Mouse (Mus musculus): ENCODE measurements at regions not wholly inside any gene's neighbourhood (a gene's known extent, or its start where the extent isn't known, plus 50 kb on each side); places are given as distances from the start of the nearest gene placed in this dataset.

DNA sequence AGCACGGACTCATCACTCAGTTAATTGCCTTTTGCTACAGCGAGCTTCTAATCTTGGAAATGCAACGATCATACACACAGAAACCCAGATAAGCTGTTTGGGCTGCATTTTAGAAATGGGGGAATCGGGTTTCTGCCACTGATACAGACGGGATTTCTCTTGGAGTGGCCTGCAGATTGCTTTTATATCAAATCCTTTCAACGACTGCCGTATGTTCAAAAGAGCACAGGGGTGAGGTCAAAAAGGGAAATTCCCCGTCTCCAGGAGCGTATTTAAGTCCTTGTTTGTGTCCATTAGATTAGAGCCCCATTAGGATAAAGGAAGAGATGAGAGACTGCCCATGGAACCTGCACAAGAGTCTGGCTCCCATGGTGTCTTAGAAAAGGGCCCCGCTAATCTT is 522.6 kb downstream of the Rnf144b start:
- H3K27ac ChIP-seq: peak overlapping the region; percentile 11; the same call in 1 of the 2 replicates
- peaks cover 37% of the 10 kb centered on the region for H3K27me3 ChIP-seq (ENCODE audit: poor library complexity, severe bottlenecking)
- no peaks in the 10 kb centered on the region for H3K9me3 ChIP-seq
- no peaks in the 10 kb centered on the region for H3K36me3 ChIP-seq (replicated peaks)
- no peak for DNase-seq (ENCODE audit: extremely low spot score, low spot score)
- peak overlapping the region; percentile 15; the same call in 1 of the 2 replicates for H3K4me3 ChIP-seq
- H3K4me1 ChIP-seq: peaks cover 11% of the 10 kb centered on the region
- WGBS: 30% methylated on average over 10 of the region's 10 CpGs

DNA sequence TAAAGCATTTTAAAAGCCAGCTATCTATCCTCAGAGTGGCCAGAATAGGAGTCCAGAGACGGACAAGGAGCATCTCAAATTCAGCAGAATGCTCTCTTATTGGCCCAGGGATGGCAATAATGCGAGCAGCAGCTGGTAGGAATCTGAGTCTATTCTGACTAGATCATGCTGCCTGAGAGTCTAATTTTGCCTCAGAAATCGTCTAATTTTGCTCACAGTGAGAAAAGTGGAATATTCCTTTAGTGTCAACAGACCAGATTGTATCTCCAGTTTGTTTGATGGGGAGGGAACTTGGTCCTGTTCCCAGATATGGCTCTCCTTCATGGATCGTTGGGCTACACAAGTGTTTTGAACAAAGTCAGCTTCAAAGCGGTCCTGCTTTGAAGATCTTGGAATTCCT is 525.2 kb downstream of the Rnf144b start:
- no peaks in the 10 kb centered on the region for H3K9me3 ChIP-seq
- no peak overlapping the region for H3K4me3 ChIP-seq
- H3K4me1 ChIP-seq: peaks cover 11% of the 10 kb centered on the region
- WGBS: 85% methylated on average over 5 of the region's 5 CpGs
- DNase-seq (ENCODE audit: extremely low spot score, low spot score): no peak
- peaks cover 42% of the 10 kb centered on the region for H3K27me3 ChIP-seq (ENCODE audit: poor library complexity, severe bottlenecking)
- no peak overlapping the region for H3K27ac ChIP-seq
- no peaks in the 10 kb centered on the region for H3K36me3 ChIP-seq (replicated peaks)

- Histone ChIP-seq H3K9me3 (no peaks in the 10 kb centered on the region), H3K4me3 (no peak overlapping the region), H3K36me3 (replicated peaks) (no peaks in the 10 kb centered on the region), H3K4me1 (peaks cover 5% of the 10 kb centered on the region), H3K27me3 (ENCODE audit: poor library complexity, severe bottlenecking) (peaks cover 42% of the 10 kb centered on the region), H3K27ac (no peak overlapping the region)
- DNase-seq (ENCODE audit: extremely low spot score, low spot score): no peak
- WGBS: 89% methylated on average over 13 of the region's 13 CpGs
Measured at GRCm38 (mm10) chr13:47650093-47650492, 527.6 kb downstream of the Rnf144b start.

- WGBS: 83% methylated on average over 3 of the region's 3 CpGs
Measured at GRCm38 (mm10) chr13:47666470-47666869, 544.0 kb downstream of the Rnf144b start.

DNA sequence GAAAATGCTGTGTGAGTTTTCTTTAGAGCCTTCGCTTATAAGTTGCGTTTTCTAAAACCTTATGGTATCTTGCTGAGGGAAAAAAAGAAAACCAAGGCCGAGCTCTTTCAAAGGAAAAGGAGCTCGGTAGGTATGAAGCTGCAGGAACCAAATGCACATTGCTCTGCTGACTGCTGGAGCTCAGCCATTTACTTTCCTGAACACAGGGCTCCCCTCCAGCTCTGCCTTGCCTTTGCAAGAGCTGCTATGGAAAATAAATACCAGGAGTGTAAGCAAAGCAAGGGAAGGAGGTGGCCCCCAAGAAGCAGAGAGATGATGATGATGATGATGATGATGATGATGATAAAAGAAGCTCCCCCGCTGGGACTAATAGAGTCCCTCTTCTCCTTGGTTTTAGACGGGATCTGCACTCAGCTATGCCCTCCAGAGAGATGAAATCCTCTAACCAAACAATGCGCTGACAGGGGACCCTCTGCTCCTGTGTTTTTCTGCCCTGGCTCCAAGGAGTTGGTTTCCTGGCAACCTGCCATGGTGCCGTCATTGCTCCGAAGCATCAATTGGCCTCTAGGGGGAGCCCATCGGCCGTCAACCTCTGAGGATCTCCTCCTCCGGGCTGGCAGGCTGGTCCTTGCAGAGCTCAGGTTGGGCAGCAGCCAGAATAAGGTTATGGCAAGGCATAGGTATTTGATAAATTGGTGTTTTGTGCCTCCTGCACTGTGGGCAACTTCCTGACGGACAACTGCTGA is 544.7 kb downstream of the Rnf144b start:
- Histone ChIP-seq H3K4me3 (no peak overlapping the region), H3K36me3 (replicated peaks) (no peaks in the 10 kb centered on the region), H3K4me1 (peaks cover 33% of the 10 kb centered on the region), H3K27me3 (ENCODE audit: poor library complexity, severe bottlenecking) (no peaks in the 10 kb centered on the region), H3K27ac (peak overlapping the region; percentile 79), H3K9me3 (no peaks in the 10 kb centered on the region)
- WGBS: 29% methylated on average over 13 of the region's 13 CpGs
- peak; percentile 89 for DNase-seq (ENCODE audit: extremely low spot score, low spot score)

More at GRCm38 (mm10) chr13:47666470-47666869, 544.0 kb downstream of the Rnf144b start:
- Histone ChIP-seq H3K27ac (peak overlapping the region; percentile 79), H3K27me3 (ENCODE audit: poor library complexity, severe bottlenecking) (no peaks in the 10 kb centered on the region), H3K9me3 (no peaks in the 10 kb centered on the region), H3K4me1 (peaks cover 33% of the 10 kb centered on the region), H3K36me3 (replicated peaks) (no peaks in the 10 kb centered on the region), H3K4me3 (no peak overlapping the region)
- no peak for DNase-seq (ENCODE audit: extremely low spot score, low spot score)

DNA sequence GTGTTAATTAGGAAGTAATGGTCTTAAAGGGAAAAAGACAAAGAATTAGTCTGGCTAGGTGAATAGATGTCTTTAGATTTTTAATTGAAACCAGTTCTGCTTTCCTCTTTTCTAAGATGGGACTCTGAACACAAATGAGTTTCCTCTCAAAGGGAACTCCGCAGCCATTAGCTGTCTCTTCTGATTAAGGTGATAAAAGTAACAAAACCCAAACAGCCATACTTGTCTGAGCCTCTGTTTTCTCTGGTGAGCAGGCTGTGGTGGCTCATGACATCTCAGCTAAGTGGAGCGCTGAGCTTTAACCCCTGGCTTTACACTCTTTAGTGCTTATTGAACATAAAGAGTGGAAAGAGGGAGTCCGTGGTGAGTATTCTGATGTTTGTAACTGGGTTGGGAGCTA is 565.7 kb downstream of the Rnf144b start:
- no peak for DNase-seq (ENCODE audit: extremely low spot score, low spot score)
- H3K36me3 ChIP-seq (replicated peaks): no peaks in the 10 kb centered on the region
- 63% methylated on average over 3 of the region's 3 CpGs for WGBS

GRCm38 (mm10) chr13:47693815-47694214 is 567.2 kb upstream of the Id4 start:
- no peaks in the 10 kb centered on the region for H3K36me3 ChIP-seq (replicated peaks)
- H3K9me3 ChIP-seq: no peaks in the 10 kb centered on the region
- DNase-seq (ENCODE audit: extremely low spot score, low spot score): no peak
- no peak overlapping the region for H3K27ac ChIP-seq
- H3K4me3 ChIP-seq: no peak overlapping the region
- 92% methylated on average over 14 of the region's 14 CpGs for WGBS
- H3K27me3 ChIP-seq (ENCODE audit: poor library complexity, severe bottlenecking): no peaks in the 10 kb centered on the region
- no peaks in the 10 kb centered on the region for H3K4me1 ChIP-seq

More for the DNA sequence above, 565.7 kb downstream of the Rnf144b start:
- no peak overlapping the region for H3K4me3 ChIP-seq
- H3K27ac ChIP-seq: no peak overlapping the region
- H3K4me1 ChIP-seq: peaks cover 7% of the 10 kb centered on the region
- H3K9me3 ChIP-seq: no peaks in the 10 kb centered on the region
- no peaks in the 10 kb centered on the region for H3K27me3 ChIP-seq (ENCODE audit: poor library complexity, severe bottlenecking)

GRCm38 (mm10) chr13:47695877-47696276 is 565.2 kb upstream of the Id4 start:
- no peaks in the 10 kb centered on the region for H3K36me3 ChIP-seq (replicated peaks)
- H3K27ac ChIP-seq: no peak overlapping the region
- no peaks in the 10 kb centered on the region for H3K4me1 ChIP-seq
- no peak overlapping the region for H3K4me3 ChIP-seq
- H3K27me3 ChIP-seq (ENCODE audit: poor library complexity, severe bottlenecking): no peaks in the 10 kb centered on the region
- 85% methylated on average over 2 of the region's 2 CpGs for WGBS
- no peaks in the 10 kb centered on the region for H3K9me3 ChIP-seq
- DNase-seq (ENCODE audit: extremely low spot score, low spot score): no peak

GRCm38 (mm10) chr13:47700556-47700955 is 560.5 kb upstream of the Id4 start:
- Histone ChIP-seq H3K36me3 (replicated peaks) (no peaks in the 10 kb centered on the region), H3K27me3 (ENCODE audit: poor library complexity, severe bottlenecking) (no peaks in the 10 kb centered on the region), H3K4me1 (no peaks in the 10 kb centered on the region), H3K27ac (no peak overlapping the region), H3K4me3 (no peak overlapping the region), H3K9me3 (no peaks in the 10 kb centered on the region)
- WGBS: 74% methylated on average over 3 of the region's 3 CpGs
- no peak for DNase-seq (ENCODE audit: extremely low spot score, low spot score)

DNA sequence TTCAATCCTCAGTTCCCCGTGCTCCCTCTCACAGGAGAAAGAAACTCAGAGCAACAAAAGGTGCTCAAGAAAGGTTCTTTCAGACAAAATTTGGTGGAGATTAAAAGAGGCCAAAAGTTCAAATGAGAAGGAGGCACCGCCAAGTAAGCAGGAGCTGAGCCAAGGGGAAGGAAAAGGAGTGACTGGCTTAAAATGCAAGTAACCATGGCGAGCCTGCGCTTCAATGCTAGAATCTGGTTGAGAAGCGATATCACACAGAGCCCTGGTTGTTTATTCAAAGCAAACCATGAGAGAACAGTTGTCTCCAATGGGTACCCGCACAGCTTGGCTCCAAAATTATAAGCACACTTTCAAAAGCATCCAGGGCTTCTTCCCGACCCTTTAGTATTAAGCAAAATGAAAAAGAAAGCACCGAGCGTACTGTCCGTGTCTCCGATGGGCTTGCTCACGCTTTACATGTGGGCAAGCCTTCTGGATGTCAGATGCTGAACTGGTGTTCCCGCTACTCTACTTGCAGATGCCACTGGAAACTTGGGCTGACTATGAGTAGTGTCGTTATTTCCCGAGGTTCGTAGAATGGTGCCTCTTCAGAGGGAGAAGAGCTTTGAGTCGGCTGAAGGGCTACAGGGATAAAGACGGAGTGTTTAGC is 552.9 kb upstream of the Id4 start:
- Histone ChIP-seq H3K27ac (no peak overlapping the region), H3K4me3 (no peak overlapping the region), H3K36me3 (replicated peaks) (no peaks in the 10 kb centered on the region), H3K9me3 (no peaks in the 10 kb centered on the region), H3K27me3 (ENCODE audit: poor library complexity, severe bottlenecking) (no peaks in the 10 kb centered on the region), H3K4me1 (peaks cover 7% of the 10 kb centered on the region)
- 81% methylated on average over 18 of the region's 18 CpGs for WGBS
- DNase-seq (ENCODE audit: extremely low spot score, low spot score): no peak

- no peaks in the 10 kb centered on the region for H3K36me3 ChIP-seq (replicated peaks)
- H3K9me3 ChIP-seq: no peaks in the 10 kb centered on the region
- no peak overlapping the region for H3K4me3 ChIP-seq
- H3K4me1 ChIP-seq: peaks cover 7% of the 10 kb centered on the region
- no peaks in the 10 kb centered on the region for H3K27me3 ChIP-seq (ENCODE audit: poor library complexity, severe bottlenecking)
- WGBS: 93% methylated on average over 3 of the region's 3 CpGs
- DNase-seq (ENCODE audit: extremely low spot score, low spot score): no peak
- no peak overlapping the region for H3K27ac ChIP-seq
Measured at GRCm38 (mm10) chr13:47709323-47709722, 551.7 kb upstream of the Id4 start.

GRCm38 (mm10) chr13:47712507-47712906 is 548.5 kb upstream of the Id4 start:
- WGBS: 91% methylated on average over 4 of the region's 4 CpGs
- H3K9me3 ChIP-seq: no peaks in the 10 kb centered on the region
- no peaks in the 10 kb centered on the region for H3K27me3 ChIP-seq (ENCODE audit: poor library complexity, severe bottlenecking)
- no peak overlapping the region for H3K4me3 ChIP-seq
- no peak for DNase-seq (ENCODE audit: extremely low spot score, low spot score)
- H3K4me1 ChIP-seq: peaks cover 7% of the 10 kb centered on the region
- H3K27ac ChIP-seq: no peak overlapping the region
- H3K36me3 ChIP-seq (replicated peaks): no peaks in the 10 kb centered on the region

GRCm38 (mm10) chr13:47716265-47716664 is 544.8 kb upstream of the Id4 start:
- 81% methylated on average over 4 of the region's 4 CpGs for WGBS

More at GRCm38 (mm10) chr13:47716265-47716664, 544.8 kb upstream of the Id4 start:
- Histone ChIP-seq H3K9me3 (no peaks in the 10 kb centered on the region), H3K36me3 (replicated peaks) (no peaks in the 10 kb centered on the region), H3K4me1 (no peaks in the 10 kb centered on the region), H3K4me3 (no peak overlapping the region), H3K27me3 (ENCODE audit: poor library complexity, severe bottlenecking) (no peaks in the 10 kb centered on the region), H3K27ac (no peak overlapping the region)
- DNase-seq (ENCODE audit: extremely low spot score, low spot score): no peak
